Mouse (Mus musculus) forebrain, postnatal 0 days (tissue): ENCODE measurements around the gene Gm13694. TPM values are rescaled to one million over a fixed set of nuclear protein-coding genes. Genes with fewer than 3 reads are reported as not detected.
"Not testable (repeated sequence)": the region's sequence is repeated elsewhere in the genome, so short reads cannot be mapped to it uniquely, and the experiment has no call there.

ENCODE experiments used
- ATAC-seq: fragments of 200-750 bp; cut with Nextera tagmentation; 2 replicates; pipeline ENCODE4 v1.8.0; 2017; ENCODE audit warnings: mild to moderate bottlenecking, moderate library complexity
- DNase-seq: peaks from one replicate; pipeline ENCODE4 v3.0.0-alpha.2; 2015
- H3K27ac ChIP-seq: fragments of 300-500 bp; sonication (generic); 2 replicates; pipeline ENCODE4 v1.5.1; 2014; ENCODE audit warnings: low read depth, mild to moderate bottlenecking, antibody characterized with exemption, low read length, moderate library complexity, mixed read lengths
- H3K27me3 ChIP-seq: fragments of 300-500 bp; sonication (generic); 2 replicates; pipeline ENCODE4 v1.6.1; 2014; ENCODE audit warnings: mild to moderate bottlenecking, low read length, mixed read lengths; ENCODE audit not compliant: insufficient read depth
- H3K36me3 ChIP-seq: fragments of 300-500 bp; sonication (generic); 2 replicates; pipeline ENCODE4 v1.6.1; 2014; ENCODE audit warnings: mild to moderate bottlenecking, moderate library complexity; ENCODE audit not compliant: insufficient read depth
- H3K4me1 ChIP-seq: fragments of 300-500 bp; sonication (generic); 2 replicates; pipeline ENCODE4 v1.6.1; 2014; ENCODE audit warnings: antibody characterized with exemption; ENCODE audit not compliant: insufficient read depth
- H3K4me2 ChIP-seq: fragments of 300-500 bp; sonication (generic); 2 replicates; pipeline ENCODE4 v1.6.1; 2014; ENCODE audit warnings: low read depth, mild to moderate bottlenecking, moderate library complexity
- H3K4me3 ChIP-seq: fragments of 300-500 bp; sonication (generic); 2 replicates; pipeline ENCODE4 v1.5.1; 2014; ENCODE audit warnings: low read depth, low read length, mixed read lengths
- H3K9ac ChIP-seq: fragments of 300-500 bp; sonication (generic); 2 replicates; pipeline ENCODE4 v1.6.1; 2014; ENCODE audit warnings: mild to moderate bottlenecking
- H3K9me3 ChIP-seq: fragments of 300-500 bp; sonication (generic); 2 replicates; pipeline ENCODE4 v1.6.1; 2016; ENCODE audit warnings: low read length
- CTCF ChIP-seq: sonication (generic); IDR thresholded peaks from 2 replicates; pipeline ENCODE4 v1.5.1; 2016; ENCODE audit warnings: antibody characterized with exemption, control low read depth, low read depth
- WGBS: fragments of 180-500 bp; shearing (Covaris S2); extraction: QIAGEN DNeasy Blood & Tissue Kit; methylation state at CpG from one replicate; pipeline ENCODE4 v1.1.7; 2014; 5-methylcytosine and 5-hydroxymethylcytosine counted together
- polyA plus RNA-seq: library from polyadenylated mRNA; unstranded; fragments of >200 nt; fragmentation: Nextera tagmentation; extraction: Ambion mirVana; gene quantifications from 2 replicates; pipeline ENCODE4 v1.2.1, GENCODE M21; 2015
- total RNA-seq: library from RNA; depleted of rRNA; stranded (reverse); fragments of >200 nt; gene quantifications from 2 replicates; pipeline ENCODE4 v1.2.3, GENCODE M21; 2014

Gene Gm13694
- total and polyA plus RNA-seq, 2 experiments from 2014 or later: not detected

DNA sequence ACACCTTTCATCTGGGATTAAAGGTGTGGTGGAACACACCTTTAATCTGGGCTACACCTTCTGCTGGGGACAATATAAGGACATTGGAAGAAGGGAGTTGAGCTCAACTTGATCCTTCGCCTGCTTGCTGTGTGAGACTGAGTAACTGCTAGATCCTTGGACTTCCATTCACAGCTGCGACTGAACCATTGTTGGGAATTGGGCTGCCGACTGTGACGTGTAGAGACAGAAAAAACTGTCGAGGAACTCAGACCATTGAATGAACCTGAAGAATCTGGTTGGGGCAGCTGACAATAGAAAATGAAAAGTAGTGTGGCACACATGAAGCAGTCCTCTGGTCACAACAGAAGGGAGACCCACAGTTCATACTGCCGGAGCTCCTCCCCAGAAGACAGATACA, 11.5 kb downstream of the Gm13694 start, which contains the start of gene Gm13691:
Gm13691 (plus strand) TSS at position 301 of the 400 bp plus-strand sequence.
- H3K4me1 ChIP-seq, H3K4me2 ChIP-seq, ATAC-seq, H3K4me3 ChIP-seq, H3K9ac ChIP-seq, H3K9me3 ChIP-seq, H3K27ac ChIP-seq, H3K36me3 ChIP-seq, H3K27me3 ChIP-seq, DNase-seq: not testable (repeated sequence)
- no CpG with 5 or more reads among the region's 6 CpGs for WGBS

DNA sequence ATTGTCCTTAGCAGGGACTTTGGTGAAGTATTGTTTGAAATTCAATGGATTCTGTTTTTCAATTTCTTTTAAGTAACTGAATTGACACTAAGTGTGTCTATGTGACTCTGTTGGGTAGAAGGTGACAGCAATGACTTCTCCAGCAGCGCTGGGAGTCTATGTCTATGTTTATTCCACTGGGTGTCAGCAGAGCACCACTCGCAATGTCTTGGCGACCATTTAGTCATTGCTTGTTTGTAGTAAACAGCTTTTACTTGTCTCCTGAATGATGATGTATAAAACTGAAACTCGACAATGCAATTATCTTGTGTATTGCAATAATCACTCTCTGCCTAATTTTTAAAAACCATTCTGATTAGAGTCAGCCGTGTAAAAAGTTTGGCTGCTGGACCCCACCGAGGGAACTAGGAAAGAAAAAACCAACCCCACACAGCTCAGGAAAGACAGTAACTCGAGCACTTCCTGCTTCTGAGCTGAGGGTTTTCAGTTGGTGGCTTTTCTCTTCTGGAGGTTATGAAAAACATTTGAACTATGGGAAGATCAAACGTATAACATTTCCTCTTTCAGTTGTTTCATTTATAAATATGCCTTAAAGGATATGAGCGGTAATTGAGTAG, 15.0 kb downstream of the Gm13694 start:
- H3K4me1 ChIP-seq, H3K36me3 ChIP-seq, H3K4me3 ChIP-seq, DNase-seq, ATAC-seq, H3K9ac ChIP-seq, H3K4me2 ChIP-seq, H3K27ac ChIP-seq, H3K9me3 ChIP-seq, H3K27me3 ChIP-seq: not testable (repeated sequence)
- WGBS: 63% methylated on average over 7 of the region's 9 CpGs

DNA sequence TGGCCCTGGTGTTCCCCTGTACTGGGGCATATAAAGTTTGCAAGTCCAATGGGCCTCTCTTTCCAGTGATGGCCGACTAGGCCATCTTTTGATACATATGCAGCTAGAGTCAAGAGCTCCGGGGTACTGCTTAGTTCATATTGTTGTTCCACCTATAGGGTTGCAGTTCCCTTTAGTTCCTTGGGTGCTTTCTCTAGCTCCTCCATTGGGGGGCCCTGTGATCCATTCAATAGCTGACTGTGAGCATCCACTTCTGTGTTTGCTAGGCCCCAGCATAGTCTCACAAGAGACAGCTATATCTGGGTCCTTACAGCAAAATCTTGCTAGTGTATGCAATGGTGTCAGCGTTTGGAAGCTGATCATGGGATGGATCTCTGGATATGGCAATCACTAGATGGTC, 15.8 kb downstream of the Gm13694 start:
- H3K27me3 ChIP-seq, H3K9me3 ChIP-seq, H3K36me3 ChIP-seq, ATAC-seq, H3K9ac ChIP-seq, H3K4me1 ChIP-seq, H3K4me2 ChIP-seq, H3K27ac ChIP-seq, H3K4me3 ChIP-seq, DNase-seq: not testable (repeated sequence)
- no CpG with 5 or more reads among the region's 3 CpGs for WGBS

DNA sequence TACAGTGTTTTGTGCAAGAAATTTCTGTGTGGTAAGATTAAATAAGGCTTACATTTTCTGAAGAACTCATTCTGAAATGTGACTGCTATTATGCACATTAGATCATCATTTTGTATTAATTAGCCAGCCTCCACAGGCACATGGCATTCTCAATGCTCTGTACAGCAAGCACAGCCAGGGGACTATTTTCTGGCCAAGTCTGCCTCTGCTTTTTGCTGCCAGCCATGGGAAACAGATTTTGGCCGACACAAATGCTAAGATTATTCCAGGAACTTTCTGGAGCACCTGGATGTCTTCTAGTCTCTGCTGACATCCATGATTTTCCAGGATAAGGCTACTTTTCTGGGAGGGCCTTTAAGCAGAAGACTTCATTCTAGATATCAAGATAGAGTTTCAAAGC, 30.2 kb downstream of the Gm13694 start:
- ATAC-seq: peak; percentile 45; the same call in 1 of the 2 replicates
- no peak for TF ChIP-seq CTCF
- WGBS: 36% methylated on average over 1 of the region's 1 CpGs

DNA sequence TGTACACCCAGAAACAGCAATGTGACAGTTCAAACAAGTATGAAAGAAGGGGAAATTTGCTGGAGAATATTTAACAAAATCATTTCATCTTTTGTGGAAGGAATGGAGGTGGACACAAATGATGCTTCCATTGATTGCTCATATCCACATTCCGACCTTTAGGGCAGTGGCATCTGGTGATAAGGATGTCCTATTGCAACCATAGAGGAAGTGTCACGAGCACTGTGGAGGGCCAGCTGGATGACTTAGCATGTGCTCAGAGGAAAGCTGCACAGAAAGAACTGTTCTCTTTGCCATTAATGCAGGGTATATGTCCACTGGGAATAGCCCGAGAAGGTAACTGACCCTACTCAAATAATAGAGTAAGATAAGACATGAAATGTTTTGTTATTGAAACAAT, 31.1 kb downstream of the Gm13694 start:
- ATAC-seq (no peak), DNase-seq (no peak)
- no peaks in the 10 kb centered on the region for H3K9me3 ChIP-seq
- no peak overlapping the region for H3K27ac ChIP-seq
- 89% methylated on average over 3 of the region's 3 CpGs for WGBS
- no peaks in the 10 kb centered on the region for H3K4me1 ChIP-seq
- H3K4me3 ChIP-seq: no peak overlapping the region
- no peak overlapping the region for H3K9ac ChIP-seq
- no peaks in the 10 kb centered on the region for H3K36me3 ChIP-seq
- no peaks in the 10 kb centered on the region for H3K27me3 ChIP-seq
- no peak overlapping the region for H3K4me2 ChIP-seq
- TF ChIP-seq CTCF: no peak

More for the DNA sequence above, 30.2 kb downstream of the Gm13694 start:
- H3K4me1 ChIP-seq: no peaks in the 10 kb centered on the region
- H3K27me3 ChIP-seq: no peaks in the 10 kb centered on the region
- no peaks in the 10 kb centered on the region for H3K9me3 ChIP-seq
- H3K4me3 ChIP-seq: no peak overlapping the region
- DNase-seq: peak; percentile 18
- H3K9ac ChIP-seq: no peak overlapping the region
- no peak overlapping the region for H3K27ac ChIP-seq
- no peak overlapping the region for H3K4me2 ChIP-seq
- H3K36me3 ChIP-seq: no peaks in the 10 kb centered on the region

DNA sequence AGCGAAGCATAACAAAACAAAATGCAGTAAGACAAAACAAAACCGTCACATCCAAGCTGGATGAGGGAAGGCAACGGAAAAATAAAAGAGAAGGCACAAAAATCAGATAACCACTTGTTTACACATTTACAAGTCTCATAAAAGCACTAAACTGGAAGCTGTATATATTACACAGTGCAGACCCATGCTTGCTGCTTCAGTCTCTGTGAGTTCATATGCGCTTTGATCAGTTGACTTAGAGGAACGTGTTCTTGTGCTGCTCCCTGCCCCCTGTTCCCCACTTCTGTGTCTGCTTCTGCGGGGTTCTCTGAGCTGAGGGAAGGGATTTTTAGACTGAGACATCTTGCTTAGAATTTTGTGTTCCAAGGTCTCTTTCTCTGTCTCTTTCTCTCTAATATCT, 35.8 kb downstream of the Gm13694 start:
- no peak overlapping the region for H3K9ac ChIP-seq
- no peak overlapping the region for H3K27ac ChIP-seq
- H3K4me3 ChIP-seq: no peak overlapping the region
- 78% methylated on average over 6 of the region's 6 CpGs for WGBS
- no peaks in the 10 kb centered on the region for H3K9me3 ChIP-seq
- TF ChIP-seq CTCF: no peak
- DNase-seq (no peak), ATAC-seq (no peak)
- H3K36me3 ChIP-seq: no peaks in the 10 kb centered on the region
- no peaks in the 10 kb centered on the region for H3K4me1 ChIP-seq
- no peaks in the 10 kb centered on the region for H3K27me3 ChIP-seq
- no peak overlapping the region for H3K4me2 ChIP-seq

DNA sequence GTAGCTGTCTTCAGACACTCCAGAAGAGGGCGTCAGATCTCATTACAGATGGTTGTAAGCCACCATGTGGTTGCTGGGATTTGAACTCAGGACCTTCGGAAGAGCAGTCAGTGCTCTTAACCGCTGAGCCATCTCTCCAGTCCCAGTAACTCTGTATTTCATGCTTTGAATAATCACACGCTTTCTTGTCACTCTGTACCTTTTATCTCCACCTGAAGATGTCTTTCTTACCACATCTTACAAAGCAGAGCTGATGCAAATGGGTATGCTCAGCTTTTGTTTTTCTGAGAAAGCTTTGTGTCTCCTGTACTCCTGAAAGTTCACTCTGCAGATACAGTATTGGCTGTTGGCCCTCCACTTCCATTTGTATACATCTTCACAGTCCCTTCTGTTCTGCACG, 37.6 kb downstream of the Gm13694 start:
- WGBS: 85% methylated on average over 4 of the region's 5 CpGs
- H3K9ac ChIP-seq, H3K4me2 ChIP-seq, ATAC-seq, H3K4me1 ChIP-seq, DNase-seq, H3K27ac ChIP-seq, H3K36me3 ChIP-seq, H3K27me3 ChIP-seq, H3K9me3 ChIP-seq, H3K4me3 ChIP-seq: not testable (repeated sequence)

DNA sequence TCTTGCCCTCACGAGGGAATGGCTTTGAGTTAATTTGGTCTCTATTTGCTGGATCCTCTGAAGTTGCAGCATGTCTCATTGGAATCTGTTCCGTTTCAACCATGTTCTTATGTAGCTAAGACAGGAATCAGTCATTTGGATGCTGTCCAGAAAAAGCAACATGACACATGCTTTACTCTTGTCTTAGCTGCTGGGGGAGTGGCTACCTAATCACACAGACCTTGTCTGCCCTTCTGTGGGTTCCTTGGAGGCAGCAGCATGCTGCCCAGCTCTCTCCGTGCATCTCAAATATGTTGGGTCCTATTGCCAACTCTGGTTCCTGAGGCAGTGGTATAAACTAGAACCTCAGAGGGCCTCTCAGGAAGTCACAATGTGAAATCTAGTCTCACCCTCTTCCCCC, 39.6 kb downstream of the Gm13694 start:
- Histone ChIP-seq H3K9me3 (no peaks in the 10 kb centered on the region), H3K36me3 (no peaks in the 10 kb centered on the region), H3K27ac (no peak overlapping the region), H3K4me2 (no peak overlapping the region), H3K9ac (no peak overlapping the region), H3K4me1 (no peaks in the 10 kb centered on the region), H3K4me3 (no peak overlapping the region), H3K27me3 (no peaks in the 10 kb centered on the region)
- DNase-seq (no peak), ATAC-seq (no peak)
- WGBS: 60% methylated on average over 3 of the region's 3 CpGs
- no peak for TF ChIP-seq CTCF
